Mouse (Mus musculus) lung, embryonic 15.5 days (tissue): Measurements from ENCODE around the gene Cd274. TPM values are rescaled to one million over a fixed set of nuclear protein-coding genes. Genes with fewer than 3 reads are reported as not detected.

Source experiments
- ATAC-seq: fragments of 200-750 bp; cut with Nextera tagmentation; 2 replicates; pipeline ENCODE4 v1.8.0; 2017; ENCODE audit warnings: moderate number of reproducible peaks, borderline replicate concordance; ENCODE audit not compliant: low FRiP score, low TSS enrichment; ENCODE audit errors: extremely low read depth
- H3K27ac ChIP-seq: fragments of 300-500 bp; sonication (generic); 2 replicates; pipeline ENCODE4 v1.5.1; 2015; ENCODE audit warnings: moderate library complexity, mild to moderate bottlenecking, inconsistent platforms
- H3K27me3 ChIP-seq: fragments of 300-500 bp; sonication (generic); 2 replicates; pipeline ENCODE4 v1.6.1; 2015; ENCODE audit warnings: inconsistent platforms
- H3K36me3 ChIP-seq: fragments of 300-500 bp; sonication (generic); 2 replicates; pipeline ENCODE4 v1.6.1; 2015; ENCODE audit warnings: inconsistent platforms
- H3K4me1 ChIP-seq: fragments of 300-500 bp; sonication (generic); 2 replicates; pipeline ENCODE4 v1.6.1; 2015; ENCODE audit warnings: inconsistent platforms
- H3K4me2 ChIP-seq: fragments of 300-500 bp; sonication (generic); 2 replicates; pipeline ENCODE4 v1.6.1; 2015; ENCODE audit warnings: inconsistent platforms, mild to moderate bottlenecking, moderate library complexity
- H3K4me3 ChIP-seq: fragments of 300-500 bp; sonication (generic); 2 replicates; pipeline ENCODE4 v1.5.1; 2015; ENCODE audit warnings: mild to moderate bottlenecking, inconsistent platforms
- H3K9ac ChIP-seq: fragments of 300-500 bp; sonication (generic); 2 replicates; pipeline ENCODE4 v1.6.1; 2015; ENCODE audit warnings: inconsistent platforms
- H3K9me3 ChIP-seq: fragments of 300-500 bp; sonication (generic); 2 replicates; pipeline ENCODE4 v1.6.1; 2016; ENCODE audit warnings: inconsistent platforms
- WGBS: fragments of 180-500 bp; shearing (Covaris S2); methylation state at CpG from one replicate; pipeline ENCODE4 v1.1.7; 2015; 5-methylcytosine and 5-hydroxymethylcytosine counted together
- polyA plus RNA-seq: library from polyadenylated mRNA; unstranded; fragments of >200 nt; fragmentation: Nextera tagmentation; extraction: Ambion mirVana; gene quantifications from 2 replicates; pipeline ENCODE4 v1.2.1, GENCODE M21; 2015

Gene Cd274
- polyA plus RNA-seq, 1 experiment from 2014 or later, result 0.74 TPM

GRCm38 (mm10) chr19:29344868-29345267 lies 22.4 kb upstream of the Cd274 start:
- Histone ChIP-seq H3K4me3 (no peak overlapping the region), H3K9ac (no peak overlapping the region), H3K27me3 (no peaks in the 10 kb centered on the region), H3K27ac (no peak overlapping the region), H3K9me3 (no peaks in the 10 kb centered on the region), H3K4me1 (no peaks in the 10 kb centered on the region), H3K4me2 (no peak overlapping the region), H3K36me3 (no peaks in the 10 kb centered on the region)
- ATAC-seq, result no peak

GRCm38 (mm10) chr19:29345636-29346035 lies 21.6 kb upstream of the Cd274 start:
- H3K4me1 ChIP-seq, result no peaks in the 10 kb centered on the region
- H3K36me3 ChIP-seq, result no peaks in the 10 kb centered on the region
- H3K4me3 ChIP-seq, result no peak overlapping the region
- H3K4me2 ChIP-seq, result no peak overlapping the region
- H3K27me3 ChIP-seq, result no peaks in the 10 kb centered on the region
- no peak for ATAC-seq
- H3K9me3 ChIP-seq, result no peaks in the 10 kb centered on the region
- 72% methylated on average over 6 of the region's 6 CpGs for WGBS
- no peak overlapping the region for H3K27ac ChIP-seq
- H3K9ac ChIP-seq, result no peak overlapping the region

- Histone ChIP-seq H3K36me3 (no peaks in the 10 kb centered on the region), H3K4me3 (no peak overlapping the region), H3K27ac (no peak overlapping the region), H3K9ac (no peak overlapping the region), H3K27me3 (no peaks in the 10 kb centered on the region), H3K4me2 (no peak overlapping the region), H3K9me3 (no peaks in the 10 kb centered on the region), H3K4me1 (no peaks in the 10 kb centered on the region)
- ATAC-seq, result no peak
- 52% methylated on average over 5 of the region's 5 CpGs for WGBS
Measured at GRCm38 (mm10) chr19:29350991-29351390, 16.3 kb upstream of the Cd274 start.

GRCm38 (mm10) chr19:29354895-29355877 lies 12.1 kb upstream of the Cd274 start:
- Histone ChIP-seq H3K9me3 (no peaks in the 10 kb centered on the region), H3K27ac (no peak overlapping the region), H3K4me3 (peak overlapping the region; percentile 31), H3K4me1 (no peaks in the 10 kb centered on the region), H3K36me3 (no peaks in the 10 kb centered on the region), H3K27me3 (no peaks in the 10 kb centered on the region), H3K4me2 (peak overlapping the region; percentile 57), H3K9ac (0 out of 2 replicates have a peak overlapping the region, but pooled peaks have one; percentile 19)
- peak; percentile 70; the same call in 1 of the 2 replicates for ATAC-seq
- 4% methylated on average over 20 of the region's 20 CpGs for WGBS

- no peak overlapping the region for H3K9ac ChIP-seq
- H3K27me3 ChIP-seq, result no peaks in the 10 kb centered on the region
- no peaks in the 10 kb centered on the region for H3K36me3 ChIP-seq
- no peak overlapping the region for H3K27ac ChIP-seq
- no peak for ATAC-seq
- H3K9me3 ChIP-seq, result no peaks in the 10 kb centered on the region
- no peak overlapping the region for H3K4me3 ChIP-seq
- 84% methylated on average over 11 of the region's 11 CpGs for WGBS
- H3K4me1 ChIP-seq, result peaks cover 5% of the 10 kb centered on the region; the same call in 1 of the 2 replicates
- no peak overlapping the region for H3K4me2 ChIP-seq
Measured at GRCm38 (mm10) chr19:29356281-29356680, 11.0 kb upstream of the Cd274 start.

GRCm38 (mm10) chr19:29360251-29360650 lies 7.0 kb upstream of the Cd274 start:
- H3K4me3 ChIP-seq, result no peak overlapping the region
- no peak overlapping the region for H3K9ac ChIP-seq
- peaks cover 12% of the 10 kb centered on the region; the same call in 1 of the 2 replicates for H3K4me1 ChIP-seq
- no peak for ATAC-seq
- H3K36me3 ChIP-seq, result no peaks in the 10 kb centered on the region
- H3K27me3 ChIP-seq, result no peaks in the 10 kb centered on the region
- WGBS, result 57% methylated on average over 5 of the region's 5 CpGs
- H3K27ac ChIP-seq, result no peak overlapping the region
- H3K9me3 ChIP-seq, result no peaks in the 10 kb centered on the region
- H3K4me2 ChIP-seq, result no peak overlapping the region

- peak; percentile 98 for ATAC-seq
Measured at GRCm38 (mm10) chr19:29361468-29362130, 5.7 kb upstream of the Cd274 start.

GRCm38 (mm10) chr19:29362173-29362930 lies 4.9 kb upstream of the Cd274 start:
- H3K4me3 ChIP-seq, result peak overlapping the region; percentile 54
- no peak overlapping the region for H3K27ac ChIP-seq
- H3K4me1 ChIP-seq, result peaks cover 16% of the 10 kb centered on the region
- H3K27me3 ChIP-seq, result no peaks in the 10 kb centered on the region
- H3K9ac ChIP-seq, result no peak overlapping the region; the same call in 1 of the 2 replicates
- no peak for ATAC-seq
- H3K36me3 ChIP-seq, result no peaks in the 10 kb centered on the region
- WGBS, result 33% methylated on average over 13 of the region's 13 CpGs
- peak overlapping the region; percentile 78 for H3K4me2 ChIP-seq
- no peaks in the 10 kb centered on the region for H3K9me3 ChIP-seq

More at GRCm38 (mm10) chr19:29361468-29362130, 5.7 kb upstream of the Cd274 start:
- H3K4me2 ChIP-seq, result peak overlapping the region; percentile 78
- peak overlapping the region; percentile 54 for H3K9ac ChIP-seq
- H3K4me1 ChIP-seq, result peaks cover 14% of the 10 kb centered on the region
- no peaks in the 10 kb centered on the region for H3K9me3 ChIP-seq
- 3% methylated on average over 33 of the region's 33 CpGs for WGBS
- H3K27ac ChIP-seq, result no peak overlapping the region
- no peaks in the 10 kb centered on the region for H3K27me3 ChIP-seq
- H3K36me3 ChIP-seq, result no peaks in the 10 kb centered on the region
- H3K4me3 ChIP-seq, result peak overlapping the region; percentile 54

GRCm38 (mm10) chr19:29363557-29363956 lies 3.7 kb upstream of the Cd274 start:
- H3K9ac ChIP-seq, result no peak overlapping the region
- H3K4me3 ChIP-seq, result no peak overlapping the region
- H3K27me3 ChIP-seq, result no peaks in the 10 kb centered on the region
- H3K36me3 ChIP-seq, result no peaks in the 10 kb centered on the region
- no peak for ATAC-seq
- H3K4me1 ChIP-seq, result peaks cover 20% of the 10 kb centered on the region
- no peaks in the 10 kb centered on the region for H3K9me3 ChIP-seq
- no peak overlapping the region for H3K27ac ChIP-seq
- 69% methylated on average over 7 of the region's 7 CpGs for WGBS
- H3K4me2 ChIP-seq, result no peak overlapping the region

GRCm38 (mm10) chr19:29364076-29364475 lies 3.2 kb upstream of the Cd274 start:
- ATAC-seq, result no peak
- WGBS, result 73% methylated on average over 5 of the region's 5 CpGs

GRCm38 (mm10) chr19:29365105-29365504 lies 2.1 kb upstream of the Cd274 start:
- peaks cover 20% of the 10 kb centered on the region for H3K4me1 ChIP-seq
- 32% methylated on average over 3 of the region's 3 CpGs for WGBS

More at GRCm38 (mm10) chr19:29364076-29364475, 3.2 kb upstream of the Cd274 start:
- no peak overlapping the region for H3K4me3 ChIP-seq
- peaks cover 20% of the 10 kb centered on the region for H3K4me1 ChIP-seq
- H3K9ac ChIP-seq, result no peak overlapping the region
- no peak overlapping the region for H3K27ac ChIP-seq
- no peak overlapping the region for H3K4me2 ChIP-seq
- H3K27me3 ChIP-seq, result no peaks in the 10 kb centered on the region
- no peaks in the 10 kb centered on the region for H3K36me3 ChIP-seq
- H3K9me3 ChIP-seq, result no peaks in the 10 kb centered on the region

More at GRCm38 (mm10) chr19:29365105-29365504, 2.1 kb upstream of the Cd274 start:
- Histone ChIP-seq H3K4me3 (no peak overlapping the region), H3K9ac (no peak overlapping the region), H3K36me3 (no peaks in the 10 kb centered on the region), H3K4me2 (no peak overlapping the region), H3K27ac (no peak overlapping the region), H3K9me3 (no peaks in the 10 kb centered on the region), H3K27me3 (no peaks in the 10 kb centered on the region)
- ATAC-seq, result no peak
